Mouse (Mus musculus) spleen, adult 2 months (tissue): ENCODE measurements around the gene Tnfrsf22. TPM values are rescaled to one million over a fixed set of nuclear protein-coding genes. Genes with fewer than 3 reads are reported as not detected.

Source experiments
- DNase-seq, 2 experiments: peaks; one replicate each; pipeline versions ENCODE4 v3.0.0 to v3.0.0-alpha.2; 2012 to 2021; ENCODE audit warnings: low spot score in 2 of 2, low read depth in 1 of 2
- H3K27ac ChIP-seq: fragments of 200-500 bp; 2 replicates; pipeline ENCODE4 v1.5.1; 2012; ENCODE audit warnings: low read length, inconsistent platforms; ENCODE audit not compliant: insufficient read depth
- H3K27me3 ChIP-seq: fragments of 200-500 bp; 2 replicates; pipeline ENCODE4 v1.6.1; 2012; ENCODE audit warnings: mild to moderate bottlenecking, moderate library complexity, low read length, inconsistent platforms; ENCODE audit not compliant: control insufficient read depth, insufficient read depth
- H3K36me3 ChIP-seq: fragments of 200-500 bp; 2 replicates; pipeline ENCODE4 v1.6.1; 2012; ENCODE audit warnings: mild to moderate bottlenecking, low read length, inconsistent platforms; ENCODE audit not compliant: control insufficient read depth, insufficient read depth
- H3K4me1 ChIP-seq: fragments of 200-500 bp; 2 replicates; pipeline ENCODE4 v1.6.1; 2011; ENCODE audit warnings: inconsistent platforms; ENCODE audit not compliant: control insufficient read depth, insufficient read depth, insufficient read length
- H3K4me3 ChIP-seq: fragments of 200-500 bp; 2 replicates; pipeline ENCODE4 v1.5.1; 2011; ENCODE audit warnings: mild to moderate bottlenecking, inconsistent platforms; ENCODE audit not compliant: insufficient read depth, insufficient read length; ENCODE audit errors: extremely low read depth
- CTCF ChIP-seq: fragments of 200-500 bp; IDR thresholded peaks from 2 replicates; pipeline ENCODE4 v1.5.1; 2011; ENCODE audit warnings: mild to moderate bottlenecking, inconsistent platforms; ENCODE audit not compliant: insufficient read depth, insufficient read length, insufficient replicate concordance; ENCODE audit errors: extremely low read depth
- POLR2A ChIP-seq: fragments of 200-500 bp; IDR thresholded peaks from 2 replicates; pipeline ENCODE4 v1.6.1; 2011; ENCODE audit warnings: low read depth, low read length, inconsistent platforms
- WGBS: fragments of 180-500 bp; shearing (Covaris S2); methylation state at CpG from one replicate; pipeline ENCODE4 v1.1.7; 2018; 5-methylcytosine and 5-hydroxymethylcytosine counted together
- polyA plus RNA-seq: library from polyadenylated mRNA; depleted of rRNA; stranded (reverse); fragments of >200 nt; gene quantifications from 2 replicates; pipeline ENCODE4 v1.2.3, GENCODE M21; 2012

Gene Tnfrsf22
- polyA plus RNA-seq, 1 experiment: 5.2 TPM

- no peak overlapping the region for H3K4me3 ChIP-seq
- no peaks in the 10 kb centered on the region for H3K36me3 ChIP-seq
- WGBS: 6% methylated on average over 1 of the region's 1 CpGs
- no peak for DNase-seq
- TF ChIP-seq CTCF (no peak), POLR2A (no peak)
- peaks cover 17% of the 10 kb centered on the region for H3K4me1 ChIP-seq
- H3K27me3 ChIP-seq: no peaks in the 10 kb centered on the region
- H3K27ac ChIP-seq: peak overlapping the region; percentile 54; the same call in 1 of the 2 replicates
Observed at GRCm38 (mm10) chr7:143629501-143629900, 20.0 kb downstream of the Tnfrsf22 start.

DNA sequence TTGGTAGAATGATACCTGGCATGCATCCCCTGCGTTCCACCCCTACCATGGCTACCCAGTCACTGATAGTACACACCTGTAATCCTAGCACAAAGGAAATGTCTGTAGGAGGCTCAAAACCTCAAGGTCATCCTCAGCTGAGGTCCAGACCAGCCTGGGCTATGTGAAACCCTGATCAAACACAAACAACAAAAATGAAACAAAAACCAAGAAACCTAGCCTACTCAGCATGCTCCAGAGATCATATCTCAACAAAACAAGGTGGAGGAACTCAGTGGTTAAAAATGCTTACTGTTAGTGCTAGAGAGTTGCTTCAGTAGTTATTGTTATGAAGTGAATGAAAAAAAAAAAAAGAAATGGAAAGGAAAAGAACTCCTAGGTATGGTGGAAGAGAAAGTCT, 20.9 kb downstream of the Tnfrsf22 start, which contains the start of gene Tnfrsf26:
TSS of gene Tnfrsf26 (minus strand) at position 183 of the 400 bp plus-strand sequence.
- Histone ChIP-seq H3K36me3 (no peaks in the 10 kb centered on the region), H3K27me3 (no peaks in the 10 kb centered on the region), H3K4me3 (peak within 1 kb of the TSS; percentile 57), H3K27ac (peak within 1 kb of the TSS; percentile 86), H3K4me1 (peaks cover 17% of the 10 kb centered on the region)
- WGBS: 57% methylated on average over 1 of the region's 1 CpGs
- DNase-seq: no peak
- no peak for TF ChIP-seq CTCF
- TF ChIP-seq POLR2A: no peak

DNA sequence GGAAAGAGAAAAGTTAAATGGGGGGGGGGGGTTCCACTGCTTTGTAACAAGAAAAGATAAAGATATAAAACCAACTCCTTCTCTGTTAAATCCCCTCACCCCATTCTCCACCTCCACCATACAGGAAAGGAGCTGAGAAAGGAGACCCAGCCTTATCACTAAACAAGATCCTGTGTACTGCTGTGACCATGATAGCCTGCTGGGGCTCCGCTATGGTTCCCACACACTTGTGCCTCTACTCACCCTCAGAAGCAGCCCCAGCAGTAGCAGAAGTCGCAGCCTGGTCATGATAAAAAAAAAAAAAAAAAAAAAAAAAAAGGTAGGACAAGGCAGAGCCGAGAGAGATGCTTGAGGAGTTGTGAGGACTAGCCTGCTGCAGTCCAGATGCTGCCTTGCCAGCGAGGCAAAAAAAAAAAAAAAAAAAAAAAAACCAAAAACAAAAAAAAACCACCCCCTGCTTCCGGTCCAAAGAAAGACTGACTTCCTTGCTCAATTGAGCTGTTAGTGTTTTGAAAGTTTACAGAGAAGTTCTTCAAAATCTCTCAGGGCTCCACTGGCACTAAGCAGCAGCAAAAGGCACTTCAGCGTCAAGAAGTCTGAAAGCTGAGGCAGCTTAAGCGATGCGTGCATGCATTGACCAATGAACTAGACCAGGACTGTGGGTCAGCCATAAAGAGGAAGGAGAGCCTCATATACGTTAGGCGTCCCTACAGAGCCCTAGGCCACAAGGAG, 21.7 kb downstream of the Tnfrsf22 start:
- 1% methylated on average over 10 of the region's 10 CpGs for WGBS
- Histone ChIP-seq H3K4me3 (peak overlapping the region; percentile 57), H3K27me3 (no peaks in the 10 kb centered on the region), H3K36me3 (no peaks in the 10 kb centered on the region), H3K27ac (peak overlapping the region; percentile 86), H3K4me1 (peaks cover 17% of the 10 kb centered on the region)
- TF ChIP-seq POLR2A: no peak; the same call in 1 of the 2 replicates
- TF ChIP-seq CTCF: no peak
- peak in 1 of 2 experiments; percentile 17 for DNase-seq

GRCm38 (mm10) chr7:143626178-143626577, 23.3 kb downstream of the Tnfrsf22 start:
- peak overlapping the region; percentile 31; the same call in 1 of the 2 replicates for H3K4me3 ChIP-seq
- H3K27ac ChIP-seq: peak overlapping the region; percentile 76
- no peak for DNase-seq
- H3K27me3 ChIP-seq: no peaks in the 10 kb centered on the region
- WGBS: 17% methylated on average over 2 of the region's 2 CpGs
- peaks cover 17% of the 10 kb centered on the region for H3K4me1 ChIP-seq
- no peaks in the 10 kb centered on the region for H3K36me3 ChIP-seq
- TF ChIP-seq CTCF (no peak), POLR2A (no peak)

GRCm38 (mm10) chr7:143625151-143625550, 24.3 kb downstream of the Tnfrsf22 start:
- no peak overlapping the region for H3K4me3 ChIP-seq
- peak overlapping the region; percentile 49; the same call in 1 of the 2 replicates for H3K27ac ChIP-seq
- H3K36me3 ChIP-seq: 0 out of 2 replicates have a peak, but pooled peaks cover 1% of the 10 kb centered on the region
- peaks cover 17% of the 10 kb centered on the region for H3K4me1 ChIP-seq
- no peaks in the 10 kb centered on the region for H3K27me3 ChIP-seq
- TF ChIP-seq CTCF (no peak), POLR2A (no peak)
- DNase-seq: peak in 1 of 2 experiments; percentile 54
- 26% methylated on average over 5 of the region's 5 CpGs for WGBS

GRCm38 (mm10) chr7:143624561-143624960, 24.9 kb downstream of the Tnfrsf22 start:
- no peak for DNase-seq
- WGBS: 38% methylated on average over 3 of the region's 3 CpGs
- H3K4me1 ChIP-seq: peaks cover 17% of the 10 kb centered on the region
- TF ChIP-seq CTCF (no peak), POLR2A (no peak)
- H3K27me3 ChIP-seq: no peaks in the 10 kb centered on the region
- H3K36me3 ChIP-seq: 0 out of 2 replicates have a peak, but pooled peaks cover 1% of the 10 kb centered on the region
- H3K4me3 ChIP-seq: 0 out of 2 replicates have a peak overlapping the region, but pooled peaks have one; percentile 21
- H3K27ac ChIP-seq: peak overlapping the region; percentile 58; the same call in 1 of the 2 replicates

GRCm38 (mm10) chr7:143620951-143621350, 28.5 kb downstream of the Tnfrsf22 start:
- Histone ChIP-seq H3K36me3 (peaks cover 14% of the 10 kb centered on the region), H3K27ac (no peak overlapping the region), H3K4me3 (no peak overlapping the region), H3K27me3 (no peaks in the 10 kb centered on the region), H3K4me1 (peaks cover 4% of the 10 kb centered on the region)
- TF ChIP-seq CTCF: no peak
- TF ChIP-seq POLR2A: no peak
- no peak for DNase-seq
- WGBS: 91% methylated on average over 1 of the region's 1 CpGs
